Mouse (Mus musculus) thymus, postnatal 10 days (tissue): ENCODE results near the gene Tfeb.

Experiments used
- DNase-seq, 2 experiments: peaks; one replicate each; pipeline ENCODE4 v3.0.0; 2021; ENCODE audit warnings: low spot score in 2 of 2

The Tfeb gene

DNA sequence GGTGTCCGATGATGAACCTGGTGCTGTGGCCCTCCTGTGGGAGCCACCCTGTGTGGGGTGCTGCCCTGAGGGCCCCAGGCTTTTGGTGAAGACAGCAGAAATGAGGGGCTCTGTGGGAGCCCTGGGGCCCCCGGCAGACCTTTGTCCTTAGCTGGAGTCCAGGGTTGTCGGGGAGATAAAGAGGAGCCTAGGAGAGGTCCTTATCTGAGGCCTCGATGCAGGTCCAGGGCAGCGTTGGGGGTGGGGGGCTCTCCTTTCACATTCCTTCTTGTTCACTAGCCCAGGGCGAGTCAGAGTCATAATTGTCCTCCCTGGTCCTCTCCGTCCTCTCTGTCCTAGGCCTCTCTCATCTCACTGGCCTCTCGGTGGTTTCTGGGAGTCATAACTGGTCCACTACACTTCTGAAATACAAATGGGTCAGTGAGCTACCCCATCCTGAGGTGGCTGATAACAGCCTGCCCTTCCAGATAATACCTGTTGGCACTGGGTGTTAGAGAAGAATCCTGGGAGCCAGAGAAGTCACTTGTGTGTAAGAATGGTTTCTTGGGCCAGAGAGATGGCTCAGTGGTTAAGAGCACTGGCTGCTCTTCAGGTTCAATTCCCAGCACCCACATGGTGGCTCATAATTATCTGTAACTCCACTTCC, 16.4 kb downstream of the Tfeb start:
- no peak for DNase-seq

DNA sequence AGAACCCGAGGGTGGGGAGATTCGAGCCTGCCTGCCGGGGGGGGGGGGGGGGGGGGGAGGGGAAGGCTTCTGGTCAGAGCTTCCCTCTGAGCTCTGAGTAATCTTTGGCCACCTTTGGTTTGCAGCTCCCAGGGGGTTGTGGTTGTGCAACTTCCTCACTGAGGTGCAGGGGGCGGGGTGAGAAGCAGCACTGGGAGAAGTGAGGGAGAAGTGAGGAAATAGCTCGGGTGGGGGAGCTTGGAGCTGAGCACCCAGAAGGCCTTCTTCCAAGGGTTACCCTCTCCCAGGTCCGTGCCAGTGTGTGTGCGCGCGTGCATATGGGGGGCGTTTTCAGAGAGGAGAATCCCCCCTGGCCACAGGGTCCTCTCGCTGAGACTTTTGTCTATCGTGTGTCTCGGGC, 17.4 kb downstream of the Tfeb start:
- no peak for DNase-seq

DNA sequence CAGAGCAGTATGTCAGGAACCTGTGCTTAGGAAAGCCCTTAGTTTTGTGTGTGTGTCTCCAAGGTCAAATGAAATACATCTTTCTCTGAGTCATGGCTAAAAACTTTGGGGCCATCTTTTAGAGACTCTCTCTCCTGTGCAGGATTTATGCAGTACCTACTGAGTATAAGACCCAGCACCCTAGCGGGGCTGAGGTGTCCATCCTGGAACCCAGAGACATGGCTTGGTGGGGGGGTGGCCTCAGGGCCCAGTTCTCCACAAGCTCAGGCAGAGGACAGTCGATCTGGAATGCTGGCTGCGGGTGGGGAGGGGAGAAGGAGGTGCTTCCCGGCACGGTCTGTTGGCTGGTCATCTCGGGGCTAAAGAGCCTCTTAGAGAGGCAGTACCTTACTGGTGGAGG, 19.5 kb downstream of the Tfeb start:
- no peak for DNase-seq

DNA sequence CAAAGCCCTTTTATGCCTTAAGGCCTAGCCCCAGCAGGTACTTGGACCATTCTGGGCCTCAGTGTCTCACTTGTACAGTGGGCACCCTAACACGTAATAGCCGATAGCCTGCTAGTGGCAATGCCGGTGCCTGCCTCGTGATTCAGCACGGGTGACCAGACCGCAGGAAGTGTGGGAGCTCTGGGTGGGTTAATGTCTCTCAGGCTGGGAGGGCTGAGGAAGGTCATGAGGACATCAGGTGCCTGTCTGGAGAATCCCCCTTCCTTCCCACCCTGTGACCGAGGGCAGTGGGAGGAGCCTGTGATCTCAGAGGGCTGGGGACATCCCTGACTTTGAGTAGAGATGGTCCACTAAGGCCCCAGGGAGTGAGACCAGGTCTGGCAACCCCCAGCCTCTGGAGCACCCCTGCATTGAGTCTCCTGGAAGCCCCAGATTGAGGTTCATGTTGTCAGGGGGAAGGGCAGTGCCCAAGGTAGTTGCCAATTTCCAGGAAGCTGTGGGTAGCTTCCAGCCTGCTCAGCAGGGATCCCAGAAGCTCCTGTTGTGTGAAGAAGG, 20.3 kb downstream of the Tfeb start:
- no peak for DNase-seq

DNA sequence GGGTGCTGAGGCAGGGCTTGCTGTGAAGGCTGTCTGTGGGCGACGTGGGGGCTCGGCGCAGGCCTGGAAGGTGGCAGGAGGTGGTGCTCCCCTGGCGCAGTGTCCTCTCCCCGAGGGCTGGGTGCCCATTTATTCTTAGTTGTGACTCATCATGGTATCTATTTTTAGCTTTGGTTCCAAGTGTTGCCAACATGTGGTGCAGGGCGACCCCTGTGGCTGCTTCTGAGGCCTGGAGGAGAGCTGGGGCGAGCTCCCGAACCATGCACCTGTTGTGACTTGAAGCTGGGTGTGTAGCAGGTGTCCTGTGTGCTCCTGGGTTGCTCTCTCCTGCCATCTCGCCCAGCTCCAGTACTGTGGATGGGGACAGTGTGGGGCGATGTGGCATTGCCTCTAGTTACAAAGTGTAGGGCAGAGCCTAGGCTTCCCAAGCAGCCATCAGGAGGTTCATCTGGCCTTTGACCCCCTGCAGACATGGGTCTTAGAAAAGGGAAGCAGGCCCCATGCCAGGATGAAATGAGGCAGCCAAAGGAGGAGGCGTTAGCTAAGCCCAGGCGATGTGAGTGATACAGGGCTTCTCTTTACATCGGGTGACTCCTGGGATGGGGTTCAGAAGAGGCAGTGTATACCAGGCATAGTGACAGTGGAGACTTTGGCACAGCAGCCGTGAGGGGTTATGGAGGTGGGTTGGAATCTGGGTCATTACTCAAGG, 23.0 kb downstream of the Tfeb start:
- peak in 1 of 2 experiments; percentile 15 for DNase-seq

DNA sequence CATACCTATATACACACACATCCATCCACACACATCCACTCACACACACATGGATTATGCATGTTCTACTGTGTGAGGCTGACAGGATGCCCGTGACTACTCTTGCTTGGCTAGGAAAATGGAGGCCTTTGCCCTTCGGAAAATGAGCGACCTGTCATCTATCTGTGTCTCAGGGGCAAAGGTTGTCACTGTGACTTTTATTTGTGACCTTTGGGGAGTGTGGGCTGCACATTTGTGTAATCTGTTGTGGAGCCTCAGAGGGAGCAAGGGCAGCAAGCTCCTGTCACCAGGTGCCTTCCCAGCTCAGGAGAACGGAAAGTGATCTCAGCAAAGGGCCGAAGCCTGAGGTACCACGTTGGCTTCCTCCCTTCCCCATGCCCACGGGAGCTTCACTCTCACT, 25.2 kb downstream of the Tfeb start:
- no peak for DNase-seq

DNA sequence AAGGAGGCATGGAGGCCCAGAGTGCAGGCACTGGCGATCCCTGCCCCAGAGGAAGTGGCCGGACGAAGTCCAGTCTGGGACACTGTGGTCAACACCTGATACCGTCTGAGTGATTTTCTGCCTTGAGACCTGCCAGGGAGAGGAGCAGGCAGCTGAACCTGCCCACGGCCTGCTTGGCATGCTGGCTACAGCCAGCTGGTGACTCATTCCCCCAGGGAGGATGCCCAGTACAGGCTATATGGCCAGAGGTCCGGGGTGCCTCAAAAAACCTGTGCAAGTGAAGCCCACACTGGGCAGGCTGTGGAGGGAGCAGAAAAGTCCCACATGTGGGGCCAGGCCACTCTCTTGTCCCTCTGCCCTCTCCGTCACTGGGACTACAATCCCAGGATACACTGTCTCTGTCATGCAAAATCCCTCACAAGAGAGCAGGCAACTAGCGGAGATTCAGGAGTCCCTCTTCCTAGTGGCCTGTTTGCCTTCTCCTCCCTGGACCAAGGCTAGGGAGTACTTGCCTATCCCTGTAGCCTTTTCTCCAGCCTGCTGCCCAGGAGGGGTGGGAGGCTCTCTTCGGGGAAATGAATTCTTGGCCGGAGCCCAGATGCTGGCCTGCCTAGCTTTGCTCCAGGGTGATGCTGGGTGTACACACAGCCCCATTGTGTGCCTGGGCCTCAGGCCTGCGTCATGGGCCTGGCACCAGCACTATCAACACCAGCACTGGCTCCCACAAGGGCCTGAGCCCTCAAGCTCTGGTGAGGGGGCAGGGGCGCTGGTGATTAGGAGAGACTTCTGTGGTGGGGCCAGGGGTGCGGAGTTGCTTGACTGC, 25.9 kb downstream of the Tfeb start:
- DNase-seq = no peak

DNA sequence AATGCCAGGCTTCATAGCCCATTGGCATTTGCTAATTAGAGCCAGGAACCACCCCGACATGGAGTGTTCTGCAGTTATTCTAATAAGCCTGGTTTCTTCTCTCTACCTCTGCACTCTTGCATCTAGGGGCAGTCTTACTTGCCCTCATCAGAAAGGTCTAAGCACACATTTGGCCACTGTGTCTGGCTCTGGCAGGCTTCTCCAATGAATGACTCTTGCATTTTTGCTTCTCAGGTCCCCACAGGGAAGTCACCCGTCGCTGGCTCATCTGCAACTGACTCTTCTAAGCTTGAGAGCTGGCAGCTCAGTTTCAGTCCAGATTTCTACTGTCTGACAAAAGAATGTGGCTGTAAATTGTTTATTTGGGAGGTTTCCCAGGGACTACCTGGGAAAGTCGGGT, 29.2 kb downstream of the Tfeb start:
- no peak for DNase-seq

DNA sequence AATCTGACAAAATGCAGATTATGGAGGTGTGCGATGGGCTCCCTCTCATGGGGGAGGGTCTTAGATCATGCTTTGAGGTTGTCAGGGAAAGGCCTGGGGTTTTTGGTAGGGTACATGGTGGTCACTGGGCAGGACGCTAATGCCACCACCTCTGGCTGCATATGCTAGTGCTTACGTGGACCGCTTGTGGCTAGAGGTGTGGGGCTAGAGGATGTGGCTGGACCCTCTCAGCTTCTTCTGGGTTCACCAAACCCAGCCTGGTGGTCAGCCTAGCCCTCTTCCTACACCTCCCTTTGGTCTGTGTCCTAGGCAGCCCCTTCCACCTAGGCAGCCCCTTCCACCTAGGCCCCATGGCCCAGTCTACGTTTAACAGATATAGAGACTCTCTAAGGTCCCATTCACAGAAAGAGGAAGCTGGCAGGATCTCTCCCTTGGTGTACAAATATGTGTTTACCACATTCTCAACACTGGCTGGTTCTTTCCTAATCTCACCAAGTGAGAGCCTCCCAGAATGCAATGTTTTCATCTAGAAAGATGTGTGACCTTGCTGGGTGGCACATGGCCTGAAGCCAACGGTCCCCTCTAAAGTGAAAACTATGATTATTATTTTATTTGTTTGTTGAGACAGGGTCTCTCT, 29.7 kb downstream of the Tfeb start:
- DNase-seq = no peak

DNA sequence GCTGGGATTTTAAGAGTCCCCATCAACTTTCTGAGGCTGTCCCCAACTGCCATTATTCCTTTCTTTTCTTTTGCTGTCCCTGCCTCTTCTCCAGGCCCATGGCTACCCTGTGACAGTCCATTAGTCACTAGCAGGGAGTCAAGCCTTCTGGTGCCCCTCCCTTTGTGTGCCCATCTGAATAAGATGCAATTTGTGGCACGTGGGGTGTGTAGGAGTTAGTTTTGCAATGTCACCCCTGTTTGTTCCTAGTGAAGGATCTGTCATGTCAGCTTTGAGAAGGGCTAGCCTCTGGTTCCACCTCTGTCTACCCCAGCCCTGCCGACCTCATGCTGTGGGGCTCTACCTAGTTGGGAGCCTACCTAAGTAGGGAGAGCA, 30.2 kb downstream of the Tfeb start:
- DNase-seq = no peak

DNA sequence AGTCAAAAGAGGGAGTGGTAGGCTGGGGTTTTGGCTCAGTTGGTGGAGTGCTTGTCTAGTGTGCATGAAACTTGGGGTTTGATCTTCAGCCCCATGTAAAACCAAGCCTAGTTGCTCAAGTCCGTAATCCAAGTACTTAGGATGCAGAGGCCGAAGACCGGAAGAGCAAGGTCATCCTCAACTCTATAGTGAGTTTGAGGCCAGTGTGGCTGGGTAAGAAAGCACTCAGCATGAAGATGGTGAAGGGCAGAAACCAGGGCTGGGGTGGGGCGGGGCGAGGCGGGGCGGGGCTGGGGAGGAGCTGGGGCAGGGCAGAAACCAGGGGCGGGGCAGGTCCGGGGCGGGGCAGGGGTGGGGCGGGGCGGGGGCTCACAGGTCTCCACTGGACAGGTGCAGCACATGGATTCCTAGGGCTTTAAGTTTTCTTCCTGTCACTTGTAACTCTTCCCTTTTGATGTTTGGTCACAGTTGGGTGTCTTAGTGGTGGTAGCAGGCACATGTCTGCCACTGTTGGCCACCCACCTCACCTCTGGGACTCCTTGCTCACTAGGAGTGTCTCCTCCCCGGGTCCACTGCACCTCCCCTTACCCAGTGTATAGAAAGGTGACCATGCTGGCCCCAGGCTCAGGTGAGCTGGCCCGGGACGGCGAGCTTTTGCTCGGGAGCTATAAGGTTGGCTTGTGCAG, 30.8 kb downstream of the Tfeb start:
- DNase-seq = no peak

DNA sequence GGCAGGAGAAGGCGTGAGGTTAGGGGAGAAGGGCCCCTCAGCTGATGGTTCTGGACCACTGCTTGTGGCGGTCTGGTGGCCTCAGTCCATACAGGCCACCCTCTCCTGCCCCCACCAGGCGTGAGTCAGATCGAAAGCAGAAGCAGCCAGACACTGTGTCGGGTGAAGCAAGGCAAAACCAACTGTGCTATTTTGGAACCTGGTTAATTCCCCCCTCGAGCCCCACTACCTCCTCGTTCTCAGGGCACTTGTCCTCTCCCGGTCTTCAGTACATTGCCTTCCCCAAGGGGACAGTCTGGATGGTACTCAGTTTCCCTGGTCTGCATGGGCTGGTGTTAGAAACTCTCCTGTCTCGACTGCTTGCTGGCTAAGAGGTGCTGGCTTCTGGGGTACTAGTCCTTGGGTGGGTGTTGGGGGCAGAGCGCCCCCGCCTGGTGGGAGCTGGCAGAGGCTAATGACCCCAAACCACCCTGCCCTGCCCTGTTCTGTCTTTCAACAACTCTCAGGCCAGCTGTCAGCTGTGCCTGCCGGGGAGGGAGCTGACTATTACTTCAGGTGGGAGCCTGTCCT, 32.0 kb downstream of the Tfeb start:
- DNase-seq = peak in 1 of 2 experiments; percentile 39

DNA sequence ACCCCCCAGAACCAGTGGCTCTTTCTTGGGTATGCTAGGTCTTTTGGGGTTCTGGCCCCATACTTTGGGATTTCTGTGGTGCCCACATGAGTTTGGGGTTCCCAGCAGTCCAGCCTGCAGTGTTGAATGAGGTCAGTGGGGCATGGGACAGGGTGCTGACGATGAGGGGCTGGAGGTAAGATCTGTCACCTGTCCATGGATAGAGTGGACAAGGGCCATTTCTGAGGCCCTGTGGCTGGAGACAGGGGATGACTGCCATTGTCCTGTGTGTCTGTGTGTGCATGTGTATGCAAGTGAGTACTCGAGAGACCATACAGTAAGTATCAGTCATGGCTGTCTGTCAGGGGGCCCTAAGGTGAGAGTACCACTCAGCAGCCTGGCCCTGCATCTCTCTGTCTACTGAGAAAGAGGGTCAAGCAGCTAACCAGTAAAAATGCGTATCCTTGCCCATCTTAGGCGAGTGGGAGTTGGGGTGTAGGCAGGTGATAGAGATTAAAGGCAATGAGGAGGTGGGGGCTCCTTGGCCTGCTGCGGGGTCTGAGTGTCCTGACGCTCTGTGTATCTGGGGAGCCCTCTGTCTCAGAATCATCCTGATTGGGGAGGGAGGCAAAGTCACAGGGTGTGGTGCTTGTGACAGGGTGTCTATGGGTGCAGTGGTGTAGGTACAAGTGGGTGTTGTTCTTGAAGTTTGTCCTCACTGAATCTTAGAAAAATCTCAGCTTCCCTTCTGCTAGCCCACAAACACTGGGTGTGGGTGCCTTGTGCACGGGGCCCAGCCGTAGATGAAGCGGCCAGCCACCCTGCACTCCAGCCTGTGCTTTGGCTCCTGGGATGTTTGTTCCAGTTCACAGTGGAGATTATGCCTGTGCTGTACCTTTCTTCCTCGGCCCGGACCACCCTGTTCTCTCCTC, 32.8 kb downstream of the Tfeb start:
- no peak for DNase-seq

DNA sequence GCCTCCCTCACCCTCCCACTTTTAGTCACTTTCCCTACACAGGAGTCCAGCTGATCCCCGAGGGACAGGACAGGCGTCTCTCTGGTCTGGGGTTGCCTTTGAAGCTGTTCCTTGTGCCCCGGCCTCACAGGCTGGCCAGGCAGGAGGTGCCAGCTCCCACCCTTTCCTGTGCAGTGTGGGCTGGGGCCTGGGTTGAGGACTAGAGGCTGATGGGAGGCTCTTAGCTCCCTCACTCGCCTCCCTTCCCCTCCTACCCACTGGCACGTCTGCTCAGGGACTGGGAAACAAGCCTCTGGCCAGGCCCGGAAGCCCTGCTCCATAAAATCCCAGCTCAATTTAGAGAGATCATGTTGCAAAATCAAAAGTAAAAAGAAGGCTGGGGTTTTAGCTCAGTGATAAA, 36.8 kb downstream of the Tfeb start:
- DNase-seq = no peak

DNA sequence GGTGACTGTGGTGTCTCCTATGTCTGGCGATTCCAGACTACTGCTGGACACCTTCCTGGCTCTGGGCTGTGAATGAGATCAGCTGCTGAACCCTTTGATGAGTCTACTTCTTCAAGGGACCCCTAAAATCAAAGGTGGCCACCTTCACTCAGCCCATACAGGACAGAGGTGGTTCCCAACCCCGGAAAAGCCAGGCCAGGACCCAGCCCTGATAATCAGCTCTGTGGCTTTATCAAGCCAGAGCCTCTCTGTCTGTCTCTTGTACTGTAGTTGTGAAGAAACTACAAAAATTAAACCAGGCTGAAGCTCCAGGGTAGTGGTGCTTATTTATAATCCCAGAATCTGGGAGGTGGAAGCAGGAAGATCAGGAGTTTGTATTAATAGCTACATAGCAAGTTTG, 40.3 kb downstream of the Tfeb start:
- no peak for DNase-seq

DNA sequence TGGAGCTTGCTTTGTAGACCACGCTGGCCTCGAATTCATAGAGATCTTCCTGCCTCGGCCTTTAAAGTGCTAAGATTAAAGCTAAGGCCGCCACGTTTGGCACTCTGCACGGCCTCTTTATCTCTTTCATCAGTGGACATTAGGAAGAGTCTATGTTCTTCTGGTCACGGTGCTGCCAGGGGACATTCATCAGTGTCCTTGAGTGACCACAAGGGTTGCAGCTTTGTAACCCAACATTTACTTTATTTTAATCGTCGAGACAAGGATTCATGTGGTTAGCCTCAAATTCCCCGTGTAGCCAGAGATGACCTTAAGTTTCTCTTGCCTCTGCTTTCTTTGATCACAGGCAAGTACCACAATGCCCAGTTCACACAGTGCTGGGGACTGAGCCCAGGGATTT, 43.6 kb downstream of the Tfeb start:
- DNase-seq = no peak

DNA sequence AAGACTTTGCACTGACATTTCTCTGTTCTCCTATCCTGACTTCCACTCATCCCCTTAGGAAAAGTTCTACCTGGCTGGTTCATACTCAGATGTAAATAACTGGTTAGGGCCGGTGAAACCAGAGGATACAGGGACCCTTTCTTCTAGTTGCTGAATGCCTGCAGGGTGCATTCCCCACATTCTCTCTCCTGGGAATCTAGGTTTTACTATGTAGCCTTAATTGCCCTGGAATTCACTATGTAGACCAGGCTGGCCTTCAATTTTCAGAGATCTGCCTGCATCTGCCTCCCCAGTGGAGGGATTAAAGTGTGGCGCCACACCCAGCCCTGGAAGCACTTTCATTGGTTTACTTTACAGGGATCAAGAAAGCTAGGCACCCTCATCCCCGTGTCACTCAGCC, 45.7 kb downstream of the Tfeb start:
- no peak for DNase-seq

DNA sequence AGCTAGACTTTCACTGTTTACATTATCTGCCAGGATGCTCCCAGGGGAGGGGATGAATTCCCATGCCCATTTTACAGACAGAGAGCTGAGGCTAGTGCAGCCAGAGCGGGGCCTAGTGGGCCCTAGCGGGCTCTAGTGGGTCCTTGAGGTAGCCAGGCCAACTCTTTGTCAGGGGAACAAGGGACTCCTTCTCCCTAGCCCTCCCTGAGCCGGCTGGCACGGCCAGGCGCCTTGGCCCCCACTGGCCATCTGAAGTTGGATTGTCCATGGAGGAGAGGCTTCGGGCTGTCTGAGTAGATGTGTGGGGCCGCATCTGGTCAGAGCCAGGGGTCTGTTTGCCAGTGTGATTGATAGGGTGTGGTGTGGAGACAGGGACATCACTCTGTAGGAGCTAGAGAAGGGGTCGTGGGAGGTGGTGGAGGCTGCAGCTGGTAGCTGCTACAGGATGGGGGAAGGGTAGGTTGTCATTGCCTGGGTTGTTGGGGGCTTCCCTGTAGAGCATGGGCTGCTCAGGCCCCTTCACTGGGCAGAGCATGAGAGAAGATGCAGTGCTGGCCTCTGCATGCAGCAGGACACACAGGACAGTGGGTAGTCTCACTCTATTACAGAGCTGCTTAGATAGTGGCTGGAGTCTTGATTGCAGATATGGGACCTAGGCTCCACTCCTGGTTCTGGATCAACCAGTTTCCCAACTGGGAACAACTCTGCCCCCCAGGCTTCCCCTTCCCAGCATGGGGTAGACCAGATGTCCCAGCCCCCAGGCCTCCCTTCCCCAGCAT, 46.8 kb downstream of the Tfeb start:
- DNase-seq = no peak

DNA sequence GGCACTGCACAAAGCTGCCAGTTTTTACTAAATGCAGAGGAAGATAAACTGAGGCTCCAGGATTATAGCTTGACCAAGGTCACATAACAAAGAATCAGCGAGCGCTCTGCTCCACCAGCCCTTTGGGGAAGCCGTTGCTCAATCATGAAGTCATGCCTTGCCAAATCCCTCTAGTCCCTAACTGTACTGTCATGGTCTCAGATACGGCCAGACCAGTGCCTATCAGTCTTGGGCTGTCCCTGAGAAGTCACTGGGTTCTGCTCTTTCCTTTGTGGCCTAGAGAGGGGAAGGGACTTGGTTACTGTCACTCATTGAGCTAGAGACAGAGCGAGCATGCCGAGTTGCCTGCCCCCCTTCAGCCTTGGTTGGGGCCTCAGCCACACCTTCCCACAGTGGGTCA, 47.6 kb downstream of the Tfeb start:
- no peak for DNase-seq
